Mouse (Mus musculus) intestine, embryonic 15.5 days (tissue): ENCODE results near the gene Rnf26. TPM values are rescaled to one million over a fixed set of nuclear protein-coding genes. Genes with fewer than 3 reads are reported as not detected.

Source experiments
- ATAC-seq: fragments of 200-750 bp; cut with Nextera tagmentation; 2 replicates; pipeline ENCODE4 v1.8.0; 2017; ENCODE audit warnings: moderate TSS enrichment, moderate library complexity
- H3K27ac ChIP-seq: fragments of 300-500 bp; sonication (generic); 2 replicates; pipeline ENCODE4 v1.5.1; 2015; ENCODE audit warnings: mild to moderate bottlenecking, inconsistent platforms
- H3K27me3 ChIP-seq: fragments of 300-500 bp; sonication (generic); replicated peaks from 2 replicates; pipeline ENCODE4 v1.6.1; 2015; ENCODE audit warnings: inconsistent platforms
- H3K36me3 ChIP-seq: fragments of 300-500 bp; sonication (generic); 2 replicates; pipeline ENCODE4 v1.6.1; 2015; ENCODE audit warnings: inconsistent platforms
- H3K4me1 ChIP-seq: fragments of 300-500 bp; sonication (generic); replicated peaks from 2 replicates; pipeline ENCODE4 v1.6.1; 2015; ENCODE audit warnings: inconsistent platforms
- H3K4me2 ChIP-seq: fragments of 300-500 bp; sonication (generic); replicated peaks from 2 replicates; pipeline ENCODE4 v1.6.1; 2015; ENCODE audit warnings: mild to moderate bottlenecking, inconsistent platforms
- H3K4me3 ChIP-seq: fragments of 300-500 bp; sonication (generic); replicated peaks from 2 replicates; pipeline ENCODE4 v1.5.1; 2015; ENCODE audit warnings: inconsistent platforms
- H3K9ac ChIP-seq: fragments of 300-500 bp; sonication (generic); 2 replicates; pipeline ENCODE4 v1.6.1; 2015; ENCODE audit warnings: inconsistent platforms
- H3K9me3 ChIP-seq: fragments of 300-500 bp; sonication (generic); 2 replicates; pipeline ENCODE4 v1.6.1; 2016; ENCODE audit warnings: inconsistent platforms
- WGBS: fragments of 180-500 bp; shearing (Covaris S2); methylation state at CpG from one replicate; pipeline ENCODE4 v1.1.7; 2015; 5-methylcytosine and 5-hydroxymethylcytosine counted together
- polyA plus RNA-seq: library from polyadenylated mRNA; unstranded; fragments of >200 nt; fragmentation: Nextera tagmentation; extraction: Ambion mirVana; gene quantifications from 2 replicates; pipeline ENCODE4 v1.2.1, GENCODE M21; 2015

Rnf26 gene
- polyA plus RNA-seq, 1 experiment from 2014 or later = 56.9 TPM

DNA sequence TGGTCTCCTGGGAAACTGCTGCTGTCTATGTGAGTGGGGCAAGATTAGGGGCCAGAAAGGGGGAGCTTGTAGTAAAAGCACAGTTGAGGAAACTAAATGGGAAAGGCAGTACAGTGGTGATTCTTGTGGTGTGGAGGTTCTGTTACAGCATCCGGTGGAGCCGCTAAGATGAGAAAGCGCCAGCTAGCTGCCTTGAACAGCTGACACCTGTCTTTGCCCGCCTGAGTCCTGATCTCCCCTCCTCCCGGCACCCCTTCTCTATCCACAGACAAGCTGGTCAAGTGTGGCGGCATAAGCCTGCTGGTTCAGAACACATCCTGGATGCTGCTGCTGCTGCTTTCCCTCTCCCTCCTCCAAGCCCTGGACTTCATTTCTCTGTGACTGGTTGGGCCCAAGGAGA lies 66.2 kb downstream of the Rnf26 start:
- H3K4me3 ChIP-seq = no peak overlapping the region
- no peak for ATAC-seq
- peaks cover 10% of the 10 kb centered on the region for H3K4me1 ChIP-seq
- no peak overlapping the region for H3K4me2 ChIP-seq
- peaks cover 30% of the 10 kb centered on the region for H3K27me3 ChIP-seq
- H3K27ac ChIP-seq = no peak overlapping the region
- WGBS = 47% methylated on average over 6 of the region's 6 CpGs
- no peaks in the 10 kb centered on the region for H3K9me3 ChIP-seq
- H3K36me3 ChIP-seq = no peaks in the 10 kb centered on the region
- H3K9ac ChIP-seq = no peak overlapping the region

DNA sequence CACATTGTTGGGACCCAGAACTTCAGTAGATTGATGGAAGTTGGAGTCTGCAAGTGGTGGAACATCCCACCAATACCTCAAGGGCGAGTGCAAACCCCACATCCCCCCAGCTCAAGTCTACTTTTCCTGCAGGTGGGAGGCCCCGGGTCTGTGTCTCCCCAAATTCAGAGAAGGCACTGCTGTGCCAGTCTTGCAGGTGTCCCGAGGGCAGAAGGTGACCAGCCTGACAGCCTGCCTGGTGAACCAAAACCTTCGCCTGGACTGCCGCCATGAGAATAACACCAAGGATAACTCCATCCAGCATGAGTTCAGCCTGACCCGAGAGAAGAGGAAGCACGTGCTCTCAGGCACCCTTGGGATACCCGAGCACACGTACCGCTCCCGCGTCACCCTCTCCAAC lies 66.9 kb downstream of the Rnf26 start:
- H3K9ac ChIP-seq = no peak overlapping the region
- no peak overlapping the region for H3K4me2 ChIP-seq
- H3K27ac ChIP-seq = no peak overlapping the region
- 86% methylated on average over 12 of the region's 12 CpGs for WGBS
- no peak overlapping the region for H3K4me3 ChIP-seq
- ATAC-seq = no peak
- no peaks in the 10 kb centered on the region for H3K36me3 ChIP-seq
- H3K4me1 ChIP-seq = peaks cover 10% of the 10 kb centered on the region
- H3K9me3 ChIP-seq = no peaks in the 10 kb centered on the region
- H3K27me3 ChIP-seq = peaks cover 31% of the 10 kb centered on the region

DNA sequence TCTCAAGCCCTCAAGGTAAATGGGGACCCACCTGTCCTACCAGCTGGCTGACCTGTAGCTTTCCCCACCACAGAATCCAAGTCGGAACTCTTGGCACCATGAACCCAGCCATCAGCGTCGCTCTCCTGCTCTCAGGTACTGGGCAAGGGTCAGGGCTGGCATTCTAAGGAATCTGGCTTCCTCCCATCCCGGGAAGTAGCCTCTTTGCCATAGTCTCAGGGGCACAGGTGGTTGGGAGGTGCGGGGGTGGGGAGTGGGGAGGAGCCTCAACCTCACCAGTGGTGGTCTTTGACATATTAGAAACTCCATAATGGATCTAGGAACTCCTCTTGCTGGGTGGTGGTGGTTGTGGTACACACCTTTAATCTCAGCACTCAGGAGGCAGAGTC lies 67.4 kb downstream of the Rnf26 start:
- H3K36me3 ChIP-seq = no peaks in the 10 kb centered on the region
- no peak for ATAC-seq
- WGBS = 83% methylated on average over 5 of the region's 5 CpGs

More for the DNA sequence above, 67.4 kb downstream of the Rnf26 start:
- H3K27me3 ChIP-seq = peaks cover 31% of the 10 kb centered on the region
- no peak overlapping the region for H3K4me3 ChIP-seq
- peaks cover 10% of the 10 kb centered on the region for H3K4me1 ChIP-seq
- no peak overlapping the region for H3K9ac ChIP-seq
- H3K9me3 ChIP-seq = no peaks in the 10 kb centered on the region
- H3K27ac ChIP-seq = no peak overlapping the region
- H3K4me2 ChIP-seq = no peak overlapping the region

Other genes starting within 250 kb of the Rnf26 start
- 1.8 and 2.1 TPM in 2 replicates for gene Thy1, start 70.1 kb downstream of the Rnf26 start, polyA plus RNA-seq
- 10.8 and 16.6 TPM in 2 replicates for gene Usp2, start 46.5 kb downstream of the Rnf26 start, polyA plus RNA-seq
- 0.06 and 0.10 TPM in 2 replicates for gene Mfrp, start 11.8 kb downstream of the Rnf26 start, polyA plus RNA-seq
- 3.1 and 3.5 TPM in 2 replicates for gene C1qtnf5, start 6.3 kb downstream of the Rnf26 start, polyA plus RNA-seq
- 0.10 TPM in 1 of 2 replicates, not detected in the other for gene Gm49380, start within 50 bp of the Rnf26 start, polyA plus RNA-seq
- 40.0 and 43.5 TPM in 2 replicates for gene Mcam, start 21.0 kb upstream of the Rnf26 start, polyA plus RNA-seq
- 13.2 and 14.8 TPM in 2 replicates for gene Cbl, start 120.5 kb upstream of the Rnf26 start, polyA plus RNA-seq
- not detected in 2 replicates for gene Ccdc153, start 127.2 kb upstream of the Rnf26 start, polyA plus RNA-seq
- 11.7 and 12.9 TPM in 2 replicates for gene Pdzd3, start 138.0 kb upstream of the Rnf26 start, polyA plus RNA-seq
- gene Nlrx1, start 155.1 kb upstream of the Rnf26 start, polyA plus RNA-seq = 5.5 and 5.9 TPM in 2 replicates
- 2.5 and 2.9 TPM in 2 replicates for gene Abcg4, start 175.1 kb upstream of the Rnf26 start, polyA plus RNA-seq
- 19.9 and 21.2 TPM in 2 replicates for gene Hinfp, start 192.2 kb upstream of the Rnf26 start, polyA plus RNA-seq
- 6.8 and 10.6 TPM in 2 replicates for gene C2cd2l, start 206.8 kb upstream of the Rnf26 start, polyA plus RNA-seq
- 38.2 and 38.6 TPM in 2 replicates for gene Dpagt1, start 212.5 kb upstream of the Rnf26 start, polyA plus RNA-seq
- gene H2afx, start 221.2 kb upstream of the Rnf26 start, polyA plus RNA-seq = 280 and 298 TPM in 2 replicates
- gene Hmbs, start 230.7 kb upstream of the Rnf26 start, polyA plus RNA-seq = 128 and 141 TPM in 2 replicates
- gene Vps11, start 248.2 kb upstream of the Rnf26 start, polyA plus RNA-seq = 28.9 and 30.3 TPM in 2 replicates